Mouse (Mus musculus): ENCODE measurements around the gene Gm10570. TPM values are rescaled to one million over a fixed set of nuclear protein-coding genes. Genes with fewer than 3 reads are reported as not detected.

Gm10570 gene
- total RNA-seq, 2 experiments from 2014 or later = 0.60 to 0.81 TPM

GRCm38 (mm10) chr4:130306796-130307630, 1.5 kb downstream of the Gm10570 start:
- DNase-seq (ENCODE audit: low spot score in 2 of 2) = peak in 1 of 2 experiments; percentile 33

GRCm38 (mm10) chr4:130304746-130305145, 3.7 kb downstream of the Gm10570 start:
- DNase-seq (ENCODE audit: low spot score in 2 of 2) = no peak

GRCm38 (mm10) chr4:130302285-130302870, 6.1 kb downstream of the Gm10570 start:
- no peak for DNase-seq (ENCODE audit: low spot score in 2 of 2)

- no peak for DNase-seq (ENCODE audit: low spot score in 2 of 2)
Measured at GRCm38 (mm10) chr4:130299629-130300018, 8.8 kb downstream of the Gm10570 start.

GRCm38 (mm10) chr4:130298877-130299628, 9.4 kb downstream of the Gm10570 start:
- DNase-seq (ENCODE audit: low spot score in 2 of 2) = peak in 1 of 2 experiments; percentile 50

GRCm38 (mm10) chr4:130297123-130297529, 11.3 kb downstream of the Gm10570 start:
- DNase-seq (ENCODE audit: low spot score in 2 of 2) = no peak

GRCm38 (mm10) chr4:130296243-130296965, 12.1 kb downstream of the Gm10570 start:
- no peak for DNase-seq (ENCODE audit: low spot score in 2 of 2)

GRCm38 (mm10) chr4:130295047-130295745, 13.3 kb downstream of the Gm10570 start:
- DNase-seq (ENCODE audit: low spot score in 2 of 2) = no peak

- DNase-seq (ENCODE audit: low spot score in 2 of 2) = no peak
Measured at GRCm38 (mm10) chr4:130294513-130294912, 14.0 kb downstream of the Gm10570 start.

- peak in 1 of 2 experiments; percentile 70 for DNase-seq (ENCODE audit: low spot score in 2 of 2)
Measured at GRCm38 (mm10) chr4:130292271-130292670, 16.2 kb downstream of the Gm10570 start.

- no peak for DNase-seq (ENCODE audit: low spot score in 2 of 2)
Measured at GRCm38 (mm10) chr4:130289824-130290223, 18.6 kb downstream of the Gm10570 start.

GRCm38 (mm10) chr4:130286531-130286930, 21.9 kb downstream of the Gm10570 start:
- no peak for DNase-seq (ENCODE audit: low spot score in 2 of 2)

GRCm38 (mm10) chr4:130283826-130284225, 24.6 kb downstream of the Gm10570 start:
- no peak for DNase-seq (ENCODE audit: low spot score in 2 of 2)

- DNase-seq (ENCODE audit: low spot score in 2 of 2) = no peak
Measured at GRCm38 (mm10) chr4:130282856-130283255, 25.6 kb downstream of the Gm10570 start.

GRCm38 (mm10) chr4:130279105-130279504, 29.4 kb downstream of the Gm10570 start, which contains the start of gene Serinc2:
TSS of gene Serinc2 (minus strand) at chr4:130279205.
- DNase-seq (ENCODE audit: low spot score in 2 of 2) = no peak

GRCm38 (mm10) chr4:130276573-130277176, 31.8 kb downstream of the Gm10570 start:
- DNase-seq (ENCODE audit: low spot score in 2 of 2) = no peak

- no peak for DNase-seq (ENCODE audit: low spot score in 2 of 2)
Measured at GRCm38 (mm10) chr4:130275823-130276105, 32.7 kb downstream of the Gm10570 start.

GRCm38 (mm10) chr4:130275016-130275822, 33.3 kb downstream of the Gm10570 start:
- DNase-seq (ENCODE audit: low spot score in 2 of 2) = peak in 1 of 2 experiments; percentile 53

- no peak for DNase-seq (ENCODE audit: low spot score in 2 of 2)
Measured at GRCm38 (mm10) chr4:130274346-130275015, 34.0 kb downstream of the Gm10570 start.
